Mouse (Mus musculus): ENCODE results near the gene Shisa5.
A peak's percentile ranks its signal among the peaks of the same experiment; 100 is the strongest.

Gene Shisa5

DNA sequence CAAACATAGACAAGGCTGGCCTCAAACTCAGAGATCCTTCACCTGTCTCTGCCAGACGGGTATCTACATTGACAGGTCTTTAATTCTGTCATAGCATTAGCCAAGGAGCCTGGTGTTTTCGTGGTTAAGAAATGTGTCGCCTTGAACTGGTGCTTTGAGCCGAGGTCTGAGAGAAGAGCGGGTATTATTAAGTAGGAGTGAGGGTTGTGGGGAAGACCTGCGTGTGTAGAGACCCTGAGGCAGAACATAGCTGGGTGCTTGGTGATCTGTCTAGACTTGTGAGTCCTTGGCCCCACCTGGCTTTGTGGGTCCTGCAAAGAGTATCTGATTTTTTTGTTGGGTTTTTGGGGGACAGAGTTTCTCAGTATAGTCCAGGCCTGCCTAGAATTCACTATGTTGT is 15.5 kb downstream of the Shisa5 start:
- DNase-seq (ENCODE audit: low spot score in 2 of 2): no peak

- peak; percentile 74 to 81 for DNase-seq (ENCODE audit: low spot score in 2 of 2)
Measured at GRCm38 (mm10) chr9:109054712-109055111, 16.3 kb downstream of the Shisa5 start.

GRCm38 (mm10) chr9:109055271-109056030 is 17.1 kb downstream of the Shisa5 start:
- peak in 1 of 2 experiments; percentile 29 for DNase-seq (ENCODE audit: low spot score in 2 of 2)

DNA sequence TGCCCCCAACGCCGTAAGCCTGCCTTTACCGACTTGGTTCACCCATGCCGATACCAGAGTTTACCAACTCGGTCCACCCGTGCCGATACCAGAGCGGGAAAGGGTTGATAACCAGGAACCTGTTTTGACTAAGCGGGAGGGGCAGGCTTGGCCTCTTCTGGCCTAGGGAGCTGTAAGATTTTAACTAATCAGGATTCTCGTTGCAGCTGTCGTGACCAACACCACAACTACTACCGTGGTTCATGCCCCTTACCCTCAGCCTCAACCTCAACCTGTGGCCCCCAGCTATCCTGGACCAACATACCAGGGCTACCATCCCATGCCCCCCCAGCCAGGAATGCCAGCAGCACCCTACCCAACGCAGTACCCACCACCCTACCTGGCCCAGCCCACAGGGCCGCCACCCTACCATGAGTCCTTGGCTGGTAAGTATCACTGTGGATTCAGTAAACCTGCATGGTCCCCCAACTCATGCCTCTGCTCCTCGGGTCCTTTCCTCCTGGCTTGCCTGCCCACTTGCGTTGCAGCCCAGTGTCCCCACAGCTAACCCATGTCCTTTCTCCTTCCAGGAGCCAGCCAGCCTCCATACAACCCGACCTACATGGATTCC is 17.8 kb downstream of the Shisa5 start:
- DNase-seq (ENCODE audit: low spot score in 2 of 2): no peak

GRCm38 (mm10) chr9:109056916-109057315 is 18.6 kb downstream of the Shisa5 start:
- no peak for DNase-seq (ENCODE audit: low spot score in 2 of 2)

- DNase-seq (ENCODE audit: low spot score in 2 of 2): no peak
Measured at GRCm38 (mm10) chr9:109057543-109057942, 19.2 kb downstream of the Shisa5 start.

- DNase-seq (ENCODE audit: low spot score in 2 of 2): no peak
Measured at GRCm38 (mm10) chr9:109058006-109058765, 19.8 kb downstream of the Shisa5 start.

GRCm38 (mm10) chr9:109059136-109059903 is 21.0 kb downstream of the Shisa5 start, which contains the start of gene Trex1:
Gene Trex1 (minus strand): TSS chr9:109059734.
- peak; percentile 90 to 96 for DNase-seq (ENCODE audit: low spot score in 2 of 2)

GRCm38 (mm10) chr9:109060184-109060897 is 22.0 kb downstream of the Shisa5 start:
- no peak for DNase-seq (ENCODE audit: low spot score in 2 of 2)

GRCm38 (mm10) chr9:109060898-109061295 is 22.5 kb downstream of the Shisa5 start:
- no peak for DNase-seq (ENCODE audit: low spot score in 2 of 2)

DNA sequence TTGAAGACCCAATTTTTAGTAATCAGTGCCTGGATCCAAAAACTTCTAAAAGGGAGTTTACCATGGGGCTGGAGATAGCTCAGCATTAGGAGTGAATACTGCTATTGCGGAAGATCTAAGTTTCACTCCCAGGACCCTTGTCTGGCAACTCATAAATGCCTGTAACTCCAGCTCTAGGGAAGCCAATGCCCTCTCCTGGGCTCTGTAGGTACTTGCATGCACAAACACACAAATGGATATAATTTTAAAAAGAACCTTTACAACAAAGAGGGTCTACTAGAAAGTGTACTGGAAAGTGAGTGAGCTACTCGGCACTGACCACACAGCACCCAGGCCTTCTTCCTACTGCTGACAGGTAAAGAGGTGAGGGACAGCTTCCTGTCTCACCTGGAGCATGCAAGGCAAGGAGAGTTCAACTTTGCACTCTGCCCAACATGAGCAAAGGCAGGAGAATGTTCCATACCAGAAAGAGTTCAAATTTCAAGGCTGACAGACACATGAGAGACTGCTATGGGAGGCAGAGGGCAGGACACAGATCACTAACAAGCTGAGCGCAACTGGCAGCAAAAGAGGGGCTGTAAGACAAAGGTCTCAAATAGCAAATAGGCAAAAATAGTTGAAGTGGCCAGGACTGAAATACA is 29.9 kb downstream of the Shisa5 start:
- DNase-seq (ENCODE audit: low spot score in 2 of 2): no peak

- DNase-seq (ENCODE audit: low spot score in 2 of 2): peak; percentile 96 to 98
Measured at GRCm38 (mm10) chr9:109073661-109074573, 35.6 kb downstream of the Shisa5 start, which contains the start of gene Atrip. Gene Atrip (minus strand): TSS chr9:109074124.

DNA sequence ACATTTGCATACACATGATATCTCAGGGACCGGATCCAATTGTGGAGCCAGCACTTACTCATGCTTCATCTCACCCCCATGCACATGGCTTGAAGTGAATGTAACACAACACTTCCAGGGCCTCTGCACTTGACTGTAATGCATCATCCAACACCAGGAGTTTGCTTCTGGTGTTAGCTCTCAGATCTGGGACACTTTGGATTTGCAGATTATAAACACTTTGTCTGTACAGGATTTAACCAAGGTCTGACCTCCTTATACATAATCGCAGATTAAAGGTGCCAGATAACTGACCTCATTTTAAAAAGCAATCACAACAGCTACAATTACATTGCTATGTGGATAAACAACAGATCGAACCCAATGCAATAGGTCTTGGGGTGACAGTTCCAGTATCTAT is 42.2 kb downstream of the Shisa5 start:
- DNase-seq (ENCODE audit: low spot score in 2 of 2): no peak

DNA sequence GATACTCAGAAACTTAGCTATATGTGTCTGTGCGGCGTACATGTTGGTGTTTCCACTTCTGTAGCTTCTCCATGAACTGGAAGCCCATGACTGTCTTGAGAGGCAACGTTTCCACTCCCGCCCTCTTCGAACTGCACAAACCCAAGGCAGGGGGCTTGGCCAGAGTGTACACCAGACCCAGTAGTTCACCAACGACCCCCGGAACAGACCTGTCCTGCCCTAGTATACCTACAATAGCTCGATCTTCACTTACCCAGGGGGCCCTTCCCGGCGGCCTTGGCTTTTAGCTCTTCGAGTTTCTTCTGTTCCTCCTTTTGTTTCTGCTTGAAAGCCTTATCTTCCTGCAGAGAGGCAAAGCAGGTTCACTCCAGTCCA is 43.4 kb downstream of the Shisa5 start:
- no peak for DNase-seq (ENCODE audit: low spot score in 2 of 2)

GRCm38 (mm10) chr9:109082124-109082800 is 43.9 kb downstream of the Shisa5 start, which contains the start of the genes Ccdc51 and Tma7:
Gene Ccdc51 (plus strand): TSS chr9:109082493.
Gene Tma7 (minus strand): TSS chr9:109082587.
- DNase-seq (ENCODE audit: low spot score in 2 of 2): peak; percentile 91

DNA sequence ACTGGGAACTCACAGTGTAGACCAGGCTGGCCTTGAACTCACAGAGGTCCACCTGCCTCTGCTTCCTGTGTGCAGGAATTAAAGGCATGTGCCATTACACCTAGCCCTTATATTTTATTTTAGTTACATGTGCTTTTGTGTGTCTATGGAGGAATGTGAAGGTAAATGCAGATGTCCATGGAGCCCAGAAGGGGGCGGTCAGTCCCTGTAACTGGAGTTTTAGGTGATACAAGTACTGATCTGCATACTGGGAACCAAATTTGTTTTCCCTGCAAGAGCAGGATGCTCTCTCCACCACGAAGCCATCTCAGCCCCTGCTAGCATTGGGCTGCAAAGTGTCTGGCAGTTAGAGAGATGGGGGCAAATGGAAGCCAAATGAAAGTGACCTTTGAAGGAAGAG is 46.6 kb downstream of the Shisa5 start:
- no peak for DNase-seq (ENCODE audit: low spot score in 2 of 2)

DNA sequence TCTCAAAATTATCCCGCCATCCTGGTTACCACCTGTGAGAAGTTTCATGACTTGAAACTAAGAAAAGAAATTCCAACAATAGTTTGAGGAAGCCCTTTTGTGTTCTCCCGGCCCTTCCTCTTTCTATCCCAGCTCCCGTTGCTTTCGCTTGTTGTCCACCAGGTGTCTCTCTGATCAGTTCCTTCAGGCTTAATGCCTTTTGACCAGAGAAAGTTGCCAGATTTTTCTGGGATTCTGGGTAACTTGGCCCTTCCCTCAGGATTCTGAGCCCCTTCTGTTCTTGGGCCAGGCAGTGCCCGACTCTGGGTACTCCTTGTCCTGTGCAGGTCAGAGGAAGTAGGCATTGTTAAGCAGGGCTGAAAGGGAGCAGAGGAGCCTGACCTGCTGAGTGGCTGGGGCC is 49.6 kb downstream of the Shisa5 start:
- peak in 1 of 2 experiments; percentile 53 for DNase-seq (ENCODE audit: low spot score in 2 of 2)

DNA sequence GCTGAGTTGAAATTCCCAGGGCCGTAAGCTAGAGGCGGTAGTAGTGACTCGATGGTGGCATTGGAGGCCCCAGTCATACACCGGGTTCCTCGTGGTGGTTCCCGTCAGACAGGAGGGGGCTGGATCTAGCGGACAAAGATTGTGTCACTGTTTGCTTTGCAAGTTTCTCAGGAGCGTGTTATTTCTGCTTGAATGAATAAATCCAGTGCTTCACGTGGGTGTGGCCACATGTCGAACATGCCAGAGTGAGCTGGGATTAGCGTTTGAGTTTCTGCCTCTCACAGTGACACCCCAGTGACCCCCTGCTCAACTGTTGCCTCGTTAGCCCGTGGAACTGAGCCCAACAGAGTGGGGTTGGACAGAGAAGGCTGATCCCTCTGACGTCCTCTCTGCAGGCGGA is 52.1 kb downstream of the Shisa5 start:
- peak in 1 of 2 experiments; percentile 39 for DNase-seq (ENCODE audit: low spot score in 2 of 2)

DNA sequence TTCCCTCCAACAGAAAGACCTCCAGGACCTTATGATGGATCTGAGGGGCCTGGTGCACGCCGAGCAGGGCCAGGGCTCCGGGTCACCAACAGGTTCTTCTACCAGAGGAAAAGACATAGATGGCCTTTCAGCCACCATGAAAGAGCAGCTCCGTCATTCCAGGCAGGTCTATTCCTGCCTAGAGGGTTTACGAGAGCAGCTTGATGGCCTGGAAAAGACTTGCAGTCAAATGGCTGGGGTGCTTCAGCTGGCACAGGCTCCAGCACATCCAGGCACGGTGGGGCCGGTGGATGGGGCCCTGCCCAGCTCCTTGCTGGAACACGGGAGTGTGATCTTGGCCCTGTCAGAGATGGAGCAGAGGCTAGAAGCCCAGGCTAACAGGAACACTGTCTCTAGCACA is 53.4 kb downstream of the Shisa5 start:
- DNase-seq (ENCODE audit: low spot score in 2 of 2): no peak

All from right cerebral cortex, adult 2 months (tissue).